Mouse (Mus musculus): Measurements from ENCODE around the gene Vta1. TPM values are rescaled to one million over a fixed set of nuclear protein-coding genes. Genes with fewer than 3 reads are reported as not detected.

Gene Vta1
- total RNA-seq (2023) = 10 to 100 TPM; 48.1 to 50.3 TPM

GRCm38 (mm10) chr10:14705072-14706066 lies at the start of gene Vta1, which contains the start of gene Nmbr:
Gene Vta1 (minus strand): TSS chr10:14705560.
Gene Nmbr (plus strand): TSS chr10:14705591.

GRCm38 (mm10) chr10:14718114-14718513 lies 12.8 kb upstream of the Vta1 start, which contains the start of gene Gje1:
Gene Gje1 (minus strand): TSS chr10:14718214.

Other genes with a start within 250 kb of the Vta1 start
- gene Adgrg6, start 159.9 kb downstream of the Vta1 start, total RNA-seq (2023) = not detected
- gene Nmbr, start within 50 bp of the Vta1 start, total RNA-seq (2023) = not detected
- not detected for gene Gje1, start 12.7 kb upstream of the Vta1 start, total RNA-seq (2023)